Mouse (Mus musculus): ENCODE results near the gene Thumpd2. TPM values are rescaled to one million over a fixed set of nuclear protein-coding genes. Genes with fewer than 3 reads are reported as not detected.

Gene Thumpd2
- polyA plus RNA-seq, 1 experiment from 2014 or later = 9.5 TPM

DNA sequence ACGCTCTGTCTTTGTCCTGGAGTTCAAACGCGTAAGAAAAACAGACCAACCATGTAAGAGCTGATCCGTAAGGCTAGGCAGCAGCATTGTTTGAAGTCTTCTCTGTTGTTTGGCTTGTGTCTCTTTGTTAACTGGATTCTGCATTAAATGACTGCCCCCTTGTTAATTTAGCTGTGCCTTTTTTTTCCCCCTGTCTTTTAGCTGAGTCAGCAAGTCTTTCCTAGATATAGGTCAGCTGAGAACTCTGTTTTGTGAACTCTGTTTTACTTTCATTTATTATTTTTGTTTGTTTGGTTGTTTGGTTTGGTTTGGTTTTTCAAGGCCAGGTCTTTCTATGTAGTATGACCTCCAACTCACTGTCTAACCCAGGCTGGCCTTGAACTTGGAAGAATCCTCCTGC lies 63.2 kb downstream of the Thumpd2 start:
- Histone ChIP-seq H3K27me3 (replicated peaks) (no peaks in the 10 kb centered on the region), H3K9me3 (0 out of 2 replicates have a peak, but pooled peaks cover under 1% of the 10 kb centered on the region), H3K27ac (replicated peaks) (no peak overlapping the region), H3K9ac (no peak overlapping the region), H3K4me2 (no peak overlapping the region), H3K36me3 (0 out of 2 replicates have a peak, but pooled peaks cover 1% of the 10 kb centered on the region), H3K4me3 (no peak overlapping the region), H3K4me1 (peaks cover 29% of the 10 kb centered on the region)
- WGBS = 89% methylated on average over 4 of the region's 4 CpGs
- no peak for ATAC-seq (ENCODE audit: extremely low read depth, insufficient number of reproducible peaks, low FRiP score, low TSS enrichment)

GRCm38 (mm10) chr17:81001010-81001409 lies 63.9 kb downstream of the Thumpd2 start:
- no peak overlapping the region for H3K4me2 ChIP-seq

GRCm38 (mm10) chr17:80998958-80999357 lies 65.9 kb downstream of the Thumpd2 start:
- H3K9me3 ChIP-seq = peaks cover 5% of the 10 kb centered on the region; the same call in 1 of the 2 replicates
- no peak overlapping the region for H3K4me2 ChIP-seq
- peaks cover 12% of the 10 kb centered on the region for H3K4me1 ChIP-seq
- no peak overlapping the region for H3K27ac ChIP-seq (replicated peaks)
- H3K9ac ChIP-seq = no peak overlapping the region
- no peak for ATAC-seq (ENCODE audit: extremely low read depth, insufficient number of reproducible peaks, low FRiP score, low TSS enrichment)
- WGBS = 57% methylated on average over 6 of the region's 6 CpGs
- no peak overlapping the region for H3K4me3 ChIP-seq
- H3K36me3 ChIP-seq = peaks cover 8% of the 10 kb centered on the region; the same call in 1 of the 2 replicates
- H3K27me3 ChIP-seq (replicated peaks) = no peaks in the 10 kb centered on the region

More at GRCm38 (mm10) chr17:81001010-81001409, 63.9 kb downstream of the Thumpd2 start:
- Histone ChIP-seq H3K27me3 (replicated peaks) (no peaks in the 10 kb centered on the region), H3K4me1 (peaks cover 29% of the 10 kb centered on the region), H3K9me3 (peaks cover 5% of the 10 kb centered on the region; the same call in 1 of the 2 replicates), H3K27ac (replicated peaks) (no peak overlapping the region), H3K36me3 (peaks cover 8% of the 10 kb centered on the region; the same call in 1 of the 2 replicates), H3K4me3 (no peak overlapping the region), H3K9ac (no peak overlapping the region)
- 77% methylated on average over 12 of the region's 12 CpGs for WGBS
- ATAC-seq (ENCODE audit: extremely low read depth, insufficient number of reproducible peaks, low FRiP score, low TSS enrichment) = no peak

DNA sequence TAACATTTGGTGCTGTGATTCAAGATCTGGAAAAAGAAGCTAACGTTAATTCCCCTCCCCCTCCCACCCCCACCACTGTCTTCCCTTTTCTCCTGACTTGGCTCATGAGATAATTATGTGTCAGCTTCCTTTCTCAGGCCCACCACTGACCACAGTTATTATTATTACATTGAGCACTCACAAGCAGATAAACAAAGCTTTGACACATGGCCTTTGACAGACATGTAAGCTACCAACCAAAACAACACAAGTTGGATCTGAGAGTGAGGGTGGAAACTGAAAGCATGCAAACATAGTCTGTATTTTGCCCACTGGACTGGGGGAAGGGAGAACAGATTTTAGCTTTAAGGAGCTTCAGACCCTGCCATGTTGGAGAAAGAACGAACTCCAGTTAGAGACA lies 67.7 kb downstream of the Thumpd2 start:
- ATAC-seq (ENCODE audit: extremely low read depth, insufficient number of reproducible peaks, low FRiP score, low TSS enrichment) = no peak
- H3K9me3 ChIP-seq = peaks cover 5% of the 10 kb centered on the region; the same call in 1 of the 2 replicates
- H3K27me3 ChIP-seq (replicated peaks) = no peaks in the 10 kb centered on the region
- peaks cover 6% of the 10 kb centered on the region for H3K4me1 ChIP-seq
- H3K4me2 ChIP-seq = no peak overlapping the region
- H3K9ac ChIP-seq = no peak overlapping the region
- H3K36me3 ChIP-seq = peaks cover 8% of the 10 kb centered on the region; the same call in 1 of the 2 replicates
- 62% methylated on average over 2 of the region's 2 CpGs for WGBS
- H3K4me3 ChIP-seq = no peak overlapping the region
- no peak overlapping the region for H3K27ac ChIP-seq (replicated peaks)

DNA sequence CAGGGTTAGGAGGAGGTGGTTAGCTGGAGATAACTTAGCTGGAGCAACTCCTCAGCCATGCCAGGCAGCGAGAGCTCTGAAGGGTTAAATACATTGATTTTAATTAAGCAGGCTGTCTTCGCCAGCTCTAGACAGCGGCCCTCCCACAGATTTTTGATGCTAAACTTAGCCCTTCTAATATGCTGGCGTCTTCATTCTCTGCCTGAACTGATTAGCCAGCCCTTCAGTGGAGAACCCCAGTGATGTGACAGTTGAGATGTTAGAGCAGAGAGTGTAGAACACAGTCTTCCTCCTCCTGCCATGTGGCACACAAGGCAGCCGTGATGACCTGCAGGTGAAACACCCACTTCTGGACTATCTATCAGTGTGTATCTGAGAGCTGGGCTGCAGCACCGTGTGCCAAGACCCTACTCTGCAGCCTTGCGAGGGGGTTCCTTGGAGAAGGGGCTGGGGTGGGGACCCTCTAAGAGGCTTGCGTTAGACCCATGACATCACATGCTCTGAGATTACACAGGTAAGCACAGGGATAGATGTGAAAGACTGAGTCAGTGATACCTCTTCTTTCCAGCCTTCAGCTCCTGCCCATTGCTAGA lies 73.3 kb downstream of the Thumpd2 start:
- Histone ChIP-seq H3K4me3 (no peak overlapping the region), H3K27ac (replicated peaks) (peak overlapping the region; percentile 54), H3K9ac (0 out of 2 replicates have a peak overlapping the region, but pooled peaks have one; percentile 14), H3K27me3 (replicated peaks) (no peaks in the 10 kb centered on the region), H3K9me3 (peaks cover 5% of the 10 kb centered on the region; the same call in 1 of the 2 replicates), H3K4me1 (peaks cover 18% of the 10 kb centered on the region), H3K4me2 (peak overlapping the region; percentile 18; the same call in 1 of the 2 replicates), H3K36me3 (peaks cover 6% of the 10 kb centered on the region; the same call in 1 of the 2 replicates)
- peak; percentile 46; the same call in 1 of the 2 replicates for ATAC-seq (ENCODE audit: extremely low read depth, insufficient number of reproducible peaks, low FRiP score, low TSS enrichment)
- 41% methylated on average over 8 of the region's 8 CpGs for WGBS

DNA sequence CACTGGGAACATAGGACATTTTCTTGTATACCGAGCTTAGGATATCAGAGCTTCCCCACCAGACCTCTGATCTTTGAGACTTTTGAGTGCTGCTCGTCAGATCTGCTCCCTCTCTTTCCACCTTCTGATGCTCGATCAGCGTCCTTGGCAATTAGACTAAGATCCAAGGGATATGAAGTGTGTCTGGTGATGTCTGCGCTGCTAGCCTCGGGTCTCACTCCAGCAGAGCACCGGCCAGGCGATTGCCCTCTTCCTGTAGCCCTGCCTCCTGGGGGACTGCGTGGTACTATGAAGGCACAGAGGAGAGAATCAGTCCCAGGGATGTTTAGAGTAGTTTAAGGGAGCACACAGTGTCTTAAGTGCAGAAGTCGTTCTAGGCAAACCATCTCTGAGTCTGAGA lies 81.9 kb downstream of the Thumpd2 start:
- Histone ChIP-seq H3K27ac (replicated peaks) (no peak overlapping the region), H3K27me3 (replicated peaks) (no peaks in the 10 kb centered on the region), H3K9me3 (no peaks in the 10 kb centered on the region), H3K4me1 (peaks cover 27% of the 10 kb centered on the region), H3K36me3 (no peaks in the 10 kb centered on the region), H3K9ac (no peak overlapping the region), H3K4me2 (no peak overlapping the region), H3K4me3 (no peak overlapping the region)
- 74% methylated on average over 10 of the region's 10 CpGs for WGBS
- ATAC-seq (ENCODE audit: extremely low read depth, insufficient number of reproducible peaks, low FRiP score, low TSS enrichment) = no peak

DNA sequence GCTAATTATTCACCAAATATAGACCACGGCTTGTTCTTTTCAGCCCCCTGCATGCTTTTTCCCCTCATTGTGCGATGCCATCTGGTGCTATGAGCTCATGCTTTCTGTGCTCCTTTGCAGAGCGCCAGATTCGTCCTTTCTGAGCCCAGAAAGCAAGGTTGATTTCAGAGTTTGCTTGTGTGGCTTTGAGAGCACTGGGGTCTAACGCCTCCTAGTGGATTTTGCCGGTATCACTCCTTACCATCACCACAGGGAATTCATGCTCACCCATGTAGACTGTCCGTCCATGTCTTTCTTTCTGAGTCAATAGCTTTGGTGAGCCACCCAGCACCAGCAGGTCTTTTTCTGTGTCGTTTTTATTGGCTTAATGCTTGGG lies 82.5 kb downstream of the Thumpd2 start:
- no peaks in the 10 kb centered on the region for H3K36me3 ChIP-seq
- no peak for ATAC-seq (ENCODE audit: extremely low read depth, insufficient number of reproducible peaks, low FRiP score, low TSS enrichment)
- peak overlapping the region; percentile 45 for H3K27ac ChIP-seq (replicated peaks)
- H3K4me2 ChIP-seq = no peak overlapping the region
- WGBS = 17% methylated on average over 8 of the region's 8 CpGs
- H3K4me3 ChIP-seq = no peak overlapping the region
- no peak overlapping the region for H3K9ac ChIP-seq
- H3K4me1 ChIP-seq = peaks cover 21% of the 10 kb centered on the region
- no peaks in the 10 kb centered on the region for H3K27me3 ChIP-seq (replicated peaks)
- no peaks in the 10 kb centered on the region for H3K9me3 ChIP-seq

- Histone ChIP-seq H3K4me3 (no peak overlapping the region), H3K36me3 (no peaks in the 10 kb centered on the region), H3K27ac (replicated peaks) (peak overlapping the region; percentile 45), H3K4me1 (peaks cover 18% of the 10 kb centered on the region), H3K9me3 (no peaks in the 10 kb centered on the region), H3K4me2 (no peak overlapping the region), H3K27me3 (replicated peaks) (no peaks in the 10 kb centered on the region), H3K9ac (no peak overlapping the region)
- 65% methylated on average over 12 of the region's 12 CpGs for WGBS
- peak; percentile 14; the same call in 1 of the 2 replicates for ATAC-seq (ENCODE audit: extremely low read depth, insufficient number of reproducible peaks, low FRiP score, low TSS enrichment)
Observed at GRCm38 (mm10) chr17:80981721-80982411, 83.0 kb downstream of the Thumpd2 start.

DNA sequence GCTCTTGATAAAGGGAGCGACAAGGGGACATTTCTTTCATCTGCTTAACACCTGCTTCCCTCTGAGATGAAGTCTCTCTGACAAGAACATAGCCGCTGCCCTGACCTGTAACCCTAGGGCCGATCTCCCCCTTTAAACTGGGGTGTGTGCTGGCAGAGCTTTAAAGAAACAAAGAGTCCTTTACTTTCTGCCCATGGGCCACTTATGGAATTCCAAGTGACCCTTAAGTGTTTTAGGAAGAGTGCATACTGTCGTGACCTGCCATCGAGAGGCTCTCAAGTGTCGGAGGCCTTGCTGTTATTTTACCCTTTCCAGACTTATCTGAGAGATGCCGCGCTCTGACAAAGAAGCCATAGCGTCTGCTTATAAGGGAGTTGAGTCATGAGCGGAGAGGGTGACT lies 84.8 kb downstream of the Thumpd2 start:
- Histone ChIP-seq H3K36me3 (no peaks in the 10 kb centered on the region), H3K9me3 (no peaks in the 10 kb centered on the region), H3K4me3 (no peak overlapping the region), H3K9ac (no peak overlapping the region), H3K27ac (replicated peaks) (no peak overlapping the region), H3K4me1 (peaks cover 18% of the 10 kb centered on the region), H3K27me3 (replicated peaks) (no peaks in the 10 kb centered on the region), H3K4me2 (no peak overlapping the region)
- 51% methylated on average over 10 of the region's 10 CpGs for WGBS
- ATAC-seq (ENCODE audit: extremely low read depth, insufficient number of reproducible peaks, low FRiP score, low TSS enrichment) = no peak

DNA sequence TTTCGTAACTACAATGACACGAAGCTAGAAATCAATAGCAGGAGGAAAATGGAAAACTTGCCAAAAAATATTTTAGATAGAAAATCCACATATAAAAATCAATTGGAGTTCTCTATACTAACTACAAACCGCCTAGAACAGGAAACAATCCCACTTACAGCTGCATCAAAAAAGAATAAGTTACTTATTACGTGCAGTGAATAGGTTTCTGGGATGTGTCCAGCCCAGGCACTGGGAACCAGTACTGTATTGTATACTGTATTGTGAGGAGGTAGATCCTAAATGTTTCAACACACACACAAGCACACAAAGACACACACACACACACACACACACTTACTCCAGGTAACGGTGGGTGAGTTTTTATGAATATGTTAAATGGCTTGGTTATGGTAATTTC lies 87.6 kb downstream of the Thumpd2 start:
- no peak overlapping the region for H3K9ac ChIP-seq
- 82% methylated on average over 5 of the region's 5 CpGs for WGBS
- no peak overlapping the region for H3K4me3 ChIP-seq
- no peaks in the 10 kb centered on the region for H3K36me3 ChIP-seq
- H3K27ac ChIP-seq (replicated peaks) = no peak overlapping the region
- no peak overlapping the region for H3K4me2 ChIP-seq
- H3K27me3 ChIP-seq (replicated peaks) = no peaks in the 10 kb centered on the region
- peaks cover 13% of the 10 kb centered on the region for H3K4me1 ChIP-seq
- ATAC-seq (ENCODE audit: extremely low read depth, insufficient number of reproducible peaks, low FRiP score, low TSS enrichment) = no peak
- peaks cover 3% of the 10 kb centered on the region; the same call in 1 of the 2 replicates for H3K9me3 ChIP-seq

Data from heart, embryonic 13.5 days (tissue).